8 mouse cellular contexts compared by ENCODE assay signal in genomic region chr16:4273702-4274476, GRCm38 (mm10).
A peak's percentile ranks its signal among the peaks of the same experiment; 100 is the strongest.
DNase-seq lines count a peak whose midpoint lies in the region; ATAC-seq and TF ChIP-seq lines count a peak whose summit lies in the region.

No protein-coding gene starts in this region.

- H3K9ac ChIP-seq in midbrain, postnatal 0 days (replicated peaks; ENCODE audit: low read length, poor library complexity, severe bottlenecking): no peak overlapping the region
- no peak overlapping the region for H3K9ac ChIP-seq in midbrain, embryonic 15.5 days

- intact Hi-C loops in heart, postnatal 36 days (cut with DNase I): loop anchor here (2.0 kb wide), 1 partner anchor 15 kb away; no protein-coding TSS in a partner anchor

- peak; percentile 75 for DNase-seq in midbrain, postnatal 0 days (ENCODE audit: low spot score)
- DNase-seq in frontal cortex, postnatal 14 days (ENCODE audit: low spot score in 2 of 2): peak; percentile 45 to 67
- DNase-seq in heart, postnatal 36 days: peak; percentile 71 to 77
- peak; percentile 30 for DNase-seq in left cerebral cortex, adult 11 months (ENCODE audit: low spot score)
- peak; percentile 63 for DNase-seq in ovary, adult 18-20 months (ENCODE audit: low spot score)
- no peak for DNase-seq in embryo, embryonic 11 days

- H3K4me2 ChIP-seq in midbrain, postnatal 0 days (ENCODE audit: low read depth, low read length, poor library complexity, severe bottlenecking): no peak overlapping the region
- no peak overlapping the region for H3K4me2 ChIP-seq in midbrain, embryonic 15.5 days

- no peak overlapping the region for H3K27ac ChIP-seq in midbrain, postnatal 0 days (ENCODE audit: low read depth, low read length)
- no peak overlapping the region for H3K27ac ChIP-seq in midbrain, embryonic 15.5 days

- H3K4me1 ChIP-seq in midbrain, postnatal 0 days (ENCODE audit: insufficient read depth, low read length): no peaks in the 10 kb centered on the region
- H3K4me1 ChIP-seq in midbrain, embryonic 15.5 days: 0 out of 2 replicates have a peak, but pooled peaks cover 4% of the 10 kb centered on the region

- WGBS in midbrain, postnatal 0 days: 68% methylated on average over 12 of the region's 12 CpGs
- WGBS in midbrain, embryonic 15.5 days: 71% methylated on average over 12 of the region's 12 CpGs

- H3K36me3 ChIP-seq in midbrain, postnatal 0 days (ENCODE audit: insufficient read depth, low read length): no peaks in the 10 kb centered on the region
- no peaks in the 10 kb centered on the region for H3K36me3 ChIP-seq in midbrain, embryonic 15.5 days (replicated peaks)

- no peak for ATAC-seq in midbrain, postnatal 0 days (ENCODE audit: low FRiP score)
- ATAC-seq in midbrain, embryonic 15.5 days (replicated peaks): no peak
- no peak for ATAC-seq in megakaryocyte progenitor cell, adult 5-6 weeks (replicated peaks; ENCODE audit: poor library complexity)

- H3K4me3 ChIP-seq in midbrain, postnatal 0 days (ENCODE audit: low read depth, low read length): no peak overlapping the region
- no peak overlapping the region for H3K4me3 ChIP-seq in midbrain, embryonic 15.5 days

- no peaks in the 10 kb centered on the region for H3K9me3 ChIP-seq in midbrain, postnatal 0 days (ENCODE audit: low read length)
- no peaks in the 10 kb centered on the region for H3K9me3 ChIP-seq in midbrain, embryonic 15.5 days

- TF ChIP-seq CTCF in midbrain, postnatal 0 days (IDR thresholded peaks at IDR 0.05): no peak

- no peaks in the 10 kb centered on the region for H3K27me3 ChIP-seq in midbrain, postnatal 0 days (ENCODE audit: insufficient read depth, low read length)
- no peaks in the 10 kb centered on the region for H3K27me3 ChIP-seq in midbrain, embryonic 15.5 days (replicated peaks)
